Mouse (Mus musculus): Measurements from ENCODE around the gene C130050O18Rik. TPM values are rescaled to one million over a fixed set of nuclear protein-coding genes. Genes with fewer than 3 reads are reported as not detected.

The C130050O18Rik gene
- total RNA-seq, 2 experiments from 2014 or later: 0.15 to 0.33 TPM

DNA sequence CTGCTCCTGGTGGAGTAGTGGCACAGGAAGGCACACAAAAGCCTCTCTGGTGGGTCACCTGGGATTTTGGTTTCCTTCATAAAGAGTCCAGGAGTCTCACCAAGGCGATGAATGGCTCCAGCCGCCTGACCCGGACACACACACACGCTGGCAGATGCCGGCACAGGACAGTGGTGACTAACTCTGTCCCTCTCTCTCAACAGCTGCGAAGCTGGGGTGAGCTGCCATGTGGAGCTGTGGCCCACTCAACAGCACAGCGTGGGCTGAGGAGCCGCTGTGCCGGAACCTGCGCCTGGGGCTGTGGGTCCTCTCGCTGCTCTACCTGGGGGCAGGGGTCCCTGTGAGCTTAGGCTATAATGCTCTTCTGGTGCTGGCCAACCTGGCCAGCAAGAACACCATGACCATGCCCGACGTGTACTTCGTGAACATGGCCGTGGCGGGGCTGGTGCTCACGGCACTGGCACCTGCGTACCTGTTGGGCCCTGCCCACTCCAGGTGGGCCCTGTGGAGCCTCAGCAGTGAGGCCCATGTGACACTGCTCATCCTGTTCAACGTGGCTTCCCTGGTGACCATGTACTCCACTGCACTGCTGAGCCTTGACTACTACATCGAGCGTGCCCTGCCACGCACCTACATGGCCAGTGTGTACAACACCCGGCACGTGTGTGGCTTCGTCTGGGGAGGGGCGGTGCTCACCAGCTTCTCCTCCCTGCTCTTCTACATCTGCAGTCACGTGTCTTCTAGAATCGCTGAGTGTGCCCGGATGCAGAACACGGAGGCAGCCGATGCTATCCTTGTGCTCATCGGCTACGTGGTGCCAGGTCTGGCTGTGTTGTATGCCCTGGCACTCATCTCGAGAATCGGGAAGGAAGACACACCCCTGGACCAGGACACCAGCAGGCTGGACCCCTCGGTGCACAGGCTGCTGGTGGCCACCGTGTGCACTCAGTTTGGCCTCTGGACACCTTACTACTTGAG is 12.6 kb upstream of the C130050O18Rik start:
- no peak for TF ChIP-seq CTCF (IDR thresholded peaks at IDR 0.05)
- H3K27ac ChIP-seq: peak overlapping the region; percentile 94
- intact Hi-C loops (cut with DNase I): no loop called here
- H3K4me3 ChIP-seq: peak overlapping the region; percentile 60
- DNase-seq: peak; percentile 46

DNA sequence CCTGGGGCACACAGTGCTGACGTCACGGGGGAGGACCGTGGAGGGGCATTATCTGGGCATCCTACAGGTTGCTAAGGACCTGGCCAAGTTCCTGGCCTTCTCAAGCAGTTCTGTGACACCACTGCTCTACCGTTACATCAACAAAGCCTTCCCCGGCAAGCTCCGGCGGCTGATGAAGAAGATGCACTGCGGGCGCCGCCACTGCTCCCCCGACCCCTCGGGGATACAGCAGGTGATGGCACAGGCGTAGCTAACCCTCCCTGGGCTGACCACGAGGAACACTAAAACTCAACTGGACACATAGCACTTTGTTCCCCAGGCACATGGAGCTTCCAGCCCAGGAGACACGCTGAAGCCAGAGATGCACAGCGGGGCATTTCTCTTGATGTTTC is 11.9 kb upstream of the C130050O18Rik start:
- Histone ChIP-seq H3K4me3 (no peak overlapping the region), H3K27ac (peak overlapping the region; percentile 94)
- no peak for TF ChIP-seq CTCF (IDR thresholded peaks at IDR 0.05)
- no peak for DNase-seq
- intact Hi-C loops (cut with DNase I): no loop called here

DNA sequence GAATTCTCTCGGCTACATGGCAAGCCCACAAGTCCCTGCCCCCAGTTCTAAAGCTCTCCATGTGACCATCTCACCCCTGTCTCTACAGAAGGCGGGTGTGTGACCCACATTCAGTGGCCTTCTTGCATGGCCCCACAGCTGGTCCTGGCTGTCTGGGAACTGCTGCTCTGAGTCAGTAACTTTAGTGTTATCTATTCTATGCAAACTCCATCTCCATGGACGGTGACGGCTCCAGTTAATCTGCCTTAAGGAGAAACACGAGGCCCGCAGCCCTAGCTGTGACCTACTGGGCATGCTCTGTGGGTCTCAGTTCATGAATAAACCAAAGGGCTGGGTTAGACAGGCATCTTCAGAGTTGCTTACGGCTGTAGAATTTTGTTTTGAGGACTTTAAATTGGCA is 10.7 kb upstream of the C130050O18Rik start:
- intact Hi-C loops (cut with DNase I): no loop called here
- no peak for TF ChIP-seq CTCF (IDR thresholded peaks at IDR 0.05)
- DNase-seq: peak; percentile 27
- peak overlapping the region; percentile 94 for H3K27ac ChIP-seq
- H3K4me3 ChIP-seq: no peak overlapping the region

DNA sequence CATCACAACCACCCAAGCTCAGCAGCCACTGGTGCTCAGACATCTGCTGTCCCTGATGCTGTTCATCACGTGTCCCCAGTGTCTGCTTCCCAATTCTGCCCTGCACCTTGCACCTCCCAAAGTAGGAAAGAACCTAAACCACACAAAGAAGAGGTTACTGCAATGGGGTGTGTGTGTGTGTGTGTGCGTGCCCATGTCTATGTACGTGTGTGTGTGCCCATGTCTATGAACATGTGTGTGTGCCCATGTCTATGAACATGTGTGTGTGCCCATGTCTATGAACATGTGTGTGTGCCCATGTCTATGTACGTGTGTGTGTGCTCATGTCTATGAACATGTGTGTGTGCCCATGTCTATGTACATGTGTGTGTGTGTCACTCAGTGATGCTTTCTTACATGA is 9.6 kb upstream of the C130050O18Rik start:
- peak overlapping the region; percentile 94 for H3K27ac ChIP-seq
- intact Hi-C loops (cut with DNase I): no loop called here
- TF ChIP-seq CTCF (IDR thresholded peaks at IDR 0.05): no peak

DNA sequence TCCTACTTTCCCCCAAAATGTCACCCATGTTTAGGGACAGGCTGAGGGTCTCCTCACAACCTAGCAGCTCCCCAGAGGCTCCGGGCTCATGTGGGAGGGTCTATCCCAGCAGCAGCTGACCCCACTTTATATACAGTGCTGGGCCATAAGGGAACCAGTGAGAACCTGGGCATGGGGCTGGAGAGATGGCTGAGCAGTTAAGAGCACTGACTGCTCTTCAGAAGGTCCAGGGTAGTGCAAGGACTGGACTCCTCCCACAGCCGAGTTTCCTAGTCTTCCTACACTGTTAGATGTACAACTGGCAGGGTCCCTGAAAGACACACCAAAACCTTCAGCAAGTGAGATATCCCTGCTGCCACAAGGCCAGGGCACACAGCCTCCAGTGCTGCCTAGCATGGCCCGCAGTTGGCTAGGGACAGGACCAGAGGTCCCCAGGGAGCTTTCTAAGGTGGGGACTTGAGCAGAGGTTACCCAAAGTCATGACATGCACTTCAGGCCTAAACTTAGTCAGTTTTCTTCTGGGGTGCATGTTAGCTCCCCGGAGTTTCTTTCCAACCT is 7.6 kb upstream of the C130050O18Rik start:
- TF ChIP-seq CTCF (IDR thresholded peaks at IDR 0.05): no peak
- DNase-seq: no peak
- intact Hi-C loops (cut with DNase I): no loop called here
- no peak overlapping the region for H3K4me3 ChIP-seq
- H3K27ac ChIP-seq: peak overlapping the region; percentile 86

More for the DNA sequence above, 9.6 kb upstream of the C130050O18Rik start:
- H3K4me3 ChIP-seq: no peak overlapping the region
- DNase-seq: no peak

DNA sequence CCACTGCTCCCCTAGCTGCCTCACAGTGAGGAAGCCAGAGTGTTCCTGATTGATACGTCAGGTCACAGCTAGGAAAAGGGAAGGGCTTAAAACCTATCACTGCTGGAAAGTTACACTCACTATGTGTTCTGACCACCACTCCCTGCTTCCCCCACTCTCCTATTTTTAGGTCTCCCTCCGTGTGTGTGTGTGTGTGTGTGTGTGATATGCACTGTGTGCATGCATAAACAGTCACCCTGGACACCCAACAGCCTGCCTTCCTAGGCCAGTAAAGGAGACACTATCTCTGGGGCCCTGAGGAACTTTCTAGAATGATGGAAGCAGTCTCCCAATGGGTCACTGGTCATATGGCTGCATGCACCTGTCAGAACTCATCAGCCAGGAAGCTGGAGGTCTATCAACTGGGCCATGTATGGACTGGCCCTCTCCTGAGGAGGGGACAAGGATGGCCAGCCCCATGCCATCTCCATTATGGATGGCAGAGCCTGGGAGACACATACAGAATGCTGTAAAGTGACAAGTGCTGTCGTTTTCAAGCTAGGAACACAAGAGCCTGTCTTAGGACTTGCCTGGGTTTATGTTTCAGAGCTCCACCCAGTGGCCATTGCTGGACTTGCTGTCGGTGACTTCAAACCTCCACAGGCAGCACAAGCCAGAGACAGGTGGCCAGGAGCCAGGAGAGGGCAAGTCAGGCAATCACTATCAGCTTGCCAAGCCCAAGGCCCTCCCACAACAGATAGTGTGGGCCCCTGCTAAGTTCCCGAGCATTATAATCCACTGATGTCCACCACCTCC is 6.9 kb upstream of the C130050O18Rik start:
- peak; percentile 97 for TF ChIP-seq CTCF (IDR thresholded peaks at IDR 0.05)
- H3K27ac ChIP-seq: peak overlapping the region; percentile 86
- intact Hi-C loops (cut with DNase I): loop anchor here (1.0 kb wide), 2 partner anchors 18 to 34 kb away; no protein-coding TSS in a partner anchor

DNA sequence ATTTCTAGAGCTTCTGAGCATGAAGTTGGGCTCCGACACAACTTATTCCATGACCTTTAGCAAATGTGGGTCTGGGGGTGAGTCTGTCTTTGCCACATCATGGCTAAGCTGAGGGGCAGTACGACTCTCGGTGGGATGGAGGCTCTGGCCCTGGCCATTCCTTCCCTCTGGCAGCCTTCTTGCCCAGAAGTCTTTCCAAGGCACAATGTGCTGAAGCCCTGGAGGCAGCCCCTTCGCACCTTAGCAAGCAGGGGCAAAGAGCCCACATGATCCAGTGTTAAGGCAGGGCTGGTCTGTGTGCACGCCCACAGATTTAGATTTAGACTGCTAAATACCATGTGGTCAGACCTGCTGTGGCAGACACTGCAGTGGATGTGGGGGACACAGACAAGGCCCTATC is 6.3 kb upstream of the C130050O18Rik start:
- no peak for TF ChIP-seq CTCF (IDR thresholded peaks at IDR 0.05)
- intact Hi-C loops (cut with DNase I): loop anchor here (1.0 kb wide), 2 partner anchors 18 to 34 kb away; no protein-coding TSS in a partner anchor
- H3K4me3 ChIP-seq: no peak overlapping the region
- H3K27ac ChIP-seq: peak overlapping the region; percentile 86
- DNase-seq: no peak

More for the DNA sequence above, 6.9 kb upstream of the C130050O18Rik start:
- peak; percentile 97 for DNase-seq
- no peak overlapping the region for H3K4me3 ChIP-seq

DNA sequence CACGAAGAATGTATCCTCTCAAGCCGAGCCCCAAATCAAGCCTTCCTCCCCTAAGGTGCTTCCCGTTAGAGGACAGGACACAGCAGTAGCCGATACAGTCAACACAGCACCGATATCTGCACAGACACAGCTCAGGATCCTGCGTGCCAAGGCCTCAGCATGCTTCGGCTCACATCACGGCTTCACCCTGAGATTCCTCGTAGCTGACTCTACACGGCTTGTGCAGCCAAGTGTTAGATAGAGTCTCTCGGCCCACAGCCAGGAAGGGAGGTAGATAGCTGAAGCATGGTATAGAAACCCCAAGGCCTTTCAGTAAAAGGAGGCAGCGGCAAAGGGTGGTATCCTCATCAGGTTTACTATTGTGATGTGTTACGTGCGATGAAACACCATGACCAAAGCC is 5.1 kb upstream of the C130050O18Rik start:
- Histone ChIP-seq H3K27ac (no peak overlapping the region), H3K4me3 (no peak overlapping the region)
- intact Hi-C loops (cut with DNase I): no loop called here
- DNase-seq: no peak
- TF ChIP-seq CTCF (IDR thresholded peaks at IDR 0.05): no peak

DNA sequence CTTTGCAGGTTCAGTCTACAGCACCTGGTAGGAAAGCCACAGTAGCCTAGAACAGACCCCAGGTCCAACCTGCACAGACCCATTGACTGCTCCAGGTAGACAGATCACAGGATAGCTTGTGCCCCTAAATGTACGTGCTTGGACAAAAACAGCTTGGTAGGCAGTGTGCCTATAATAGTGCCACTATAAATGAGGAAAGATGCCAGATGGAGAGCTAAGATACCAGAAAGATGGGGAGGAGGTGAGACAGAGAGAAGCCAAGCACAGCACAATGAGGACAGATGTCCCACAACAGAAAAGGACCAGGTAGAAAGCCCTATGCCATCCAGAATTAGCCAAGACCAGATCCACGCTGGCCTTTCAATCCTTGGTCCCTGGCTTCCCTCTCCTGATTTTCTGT is 3.0 kb upstream of the C130050O18Rik start:
- intact Hi-C loops (cut with DNase I): no loop called here

DNA sequence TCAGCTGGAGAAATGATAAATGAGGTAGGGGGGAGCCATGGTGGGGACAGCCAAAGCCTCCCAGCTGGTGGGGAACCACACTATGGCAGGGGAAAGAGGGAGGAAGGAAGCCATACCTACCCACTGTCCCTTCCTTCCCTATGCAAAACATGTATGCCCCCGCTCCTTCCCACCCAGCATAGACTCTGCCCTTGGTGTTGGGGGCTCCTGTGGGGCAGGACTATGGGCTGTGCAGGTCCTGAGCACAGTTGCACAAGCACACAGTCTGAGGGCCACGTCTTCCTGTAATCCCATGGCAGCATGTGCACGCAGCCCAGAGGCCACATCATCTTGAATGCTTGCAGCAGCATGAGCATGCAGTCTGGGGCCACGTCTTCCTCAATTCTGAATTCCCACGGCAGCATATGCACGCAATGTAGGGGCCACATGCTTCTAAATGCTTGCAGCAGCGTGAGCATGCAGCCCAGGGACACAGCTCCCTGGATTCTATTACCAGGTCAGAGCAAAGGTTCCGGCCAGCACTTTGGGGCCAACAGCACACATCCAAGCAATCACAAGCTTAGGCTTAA is 1.3 kb upstream of the C130050O18Rik start:
- no peak for TF ChIP-seq CTCF (IDR thresholded peaks at IDR 0.05)
- DNase-seq: peak; percentile 23
- H3K4me3 ChIP-seq: no peak overlapping the region
- H3K27ac ChIP-seq: no peak overlapping the region; the same call in 1 of the 2 replicates
- intact Hi-C loops (cut with DNase I): no loop called here

More for the DNA sequence above, 3.0 kb upstream of the C130050O18Rik start:
- TF ChIP-seq CTCF (IDR thresholded peaks at IDR 0.05): no peak
- DNase-seq: no peak
- no peak overlapping the region for H3K27ac ChIP-seq
- no peak overlapping the region for H3K4me3 ChIP-seq

DNA sequence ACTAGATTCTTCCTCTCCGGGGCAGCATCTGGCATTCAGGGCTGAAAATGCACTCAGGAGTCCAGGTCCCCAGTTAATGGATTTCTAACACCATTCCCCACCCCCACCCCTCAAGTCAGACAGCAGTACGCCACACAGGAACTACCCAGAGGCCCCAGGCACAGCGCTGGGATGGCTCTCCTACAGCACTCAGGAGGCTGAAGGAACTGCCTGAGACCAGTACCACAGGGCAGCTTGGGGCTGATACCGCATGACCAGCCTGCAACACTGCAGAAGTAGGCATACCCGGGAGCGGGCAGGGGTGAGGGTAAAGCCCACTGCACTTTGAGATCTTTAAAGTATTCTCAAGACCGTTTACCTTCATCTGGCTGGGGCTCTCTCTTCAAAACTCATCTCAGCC is 398 bp downstream of the C130050O18Rik start:
- Histone ChIP-seq H3K4me3 (peak overlapping the region; percentile 59), H3K27ac (peak overlapping the region; percentile 84)
- no peak for TF ChIP-seq CTCF (IDR thresholded peaks at IDR 0.05)
- no peak for DNase-seq
- intact Hi-C loops (cut with DNase I): loop anchor here (5.0 kb wide), 1 partner anchor 57 kb away; the partner anchor contains the start of gene 3110082I17Rik

DNA sequence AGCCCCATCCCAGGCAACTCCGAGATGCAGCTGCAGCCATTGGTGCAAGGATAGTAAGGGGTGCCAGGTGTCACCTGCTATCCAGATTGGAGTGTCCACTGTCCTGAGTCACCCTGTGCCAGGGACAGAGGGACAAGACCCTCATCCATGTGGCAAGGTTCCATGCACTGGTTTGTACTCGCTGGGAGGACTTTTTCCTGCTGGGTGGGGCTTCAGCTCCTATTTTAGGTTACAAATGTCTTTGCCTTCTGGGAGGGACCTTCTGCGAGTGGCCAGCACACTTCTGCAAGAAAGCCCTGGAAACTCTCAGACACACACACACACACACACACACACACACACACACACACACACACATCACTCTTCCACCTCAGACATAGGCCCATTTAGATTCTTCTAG is 873 bp downstream of the C130050O18Rik start:
- intact Hi-C loops (cut with DNase I): loop anchor here (5.0 kb wide), 1 partner anchor 56 kb away; the partner anchor contains the start of gene 3110082I17Rik
- H3K27ac ChIP-seq: peak overlapping the region; percentile 84
- TF ChIP-seq CTCF (IDR thresholded peaks at IDR 0.05): no peak
- DNase-seq: peak; percentile 40
- H3K4me3 ChIP-seq: peak overlapping the region; percentile 59

Measured in gastrocnemius, adult 2 months (tissue).